Mouse (Mus musculus) right cerebral cortex, adult 18-20 months (tissue): ENCODE data around the gene Ttc28.

Experiments
- DNase-seq: peaks from one replicate; pipeline ENCODE4 v3.0.0; 2022; ENCODE audit warnings: mixed read lengths

Gene Ttc28

GRCm38 (mm10) chr5:111298706-111299105 lies 419.1 kb downstream of the Ttc28 start:
- DNase-seq: no peak

DNA sequence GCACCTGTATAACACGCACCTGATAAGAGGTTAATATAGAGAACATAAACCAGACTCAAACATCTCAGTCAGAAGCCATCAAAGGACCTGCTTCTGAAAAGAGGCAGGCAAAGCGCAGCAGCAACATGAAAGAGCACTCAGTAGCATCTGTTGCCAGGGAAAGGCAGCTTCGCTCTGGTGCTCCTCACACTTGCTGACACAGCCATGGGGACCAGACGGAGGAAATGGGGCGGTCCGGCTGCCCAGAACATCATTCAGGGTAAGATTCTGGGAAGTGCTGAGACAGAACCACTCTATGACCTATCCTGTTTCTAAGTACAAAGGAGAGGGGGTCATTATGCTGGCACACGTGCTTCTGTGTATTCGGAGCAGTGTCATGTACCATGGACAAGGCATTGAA lies 421.2 kb downstream of the Ttc28 start:
- no peak for DNase-seq

- DNase-seq: no peak
Observed at GRCm38 (mm10) chr5:111301736-111302135, 422.1 kb downstream of the Ttc28 start.

- DNase-seq: no peak
Observed at GRCm38 (mm10) chr5:111304730-111305129, 425.1 kb downstream of the Ttc28 start.

- DNase-seq: no peak
Observed at GRCm38 (mm10) chr5:111310185-111310584, 430.6 kb downstream of the Ttc28 start.

- DNase-seq: no peak
Observed at GRCm38 (mm10) chr5:111313833-111314232, 434.2 kb downstream of the Ttc28 start.

DNA sequence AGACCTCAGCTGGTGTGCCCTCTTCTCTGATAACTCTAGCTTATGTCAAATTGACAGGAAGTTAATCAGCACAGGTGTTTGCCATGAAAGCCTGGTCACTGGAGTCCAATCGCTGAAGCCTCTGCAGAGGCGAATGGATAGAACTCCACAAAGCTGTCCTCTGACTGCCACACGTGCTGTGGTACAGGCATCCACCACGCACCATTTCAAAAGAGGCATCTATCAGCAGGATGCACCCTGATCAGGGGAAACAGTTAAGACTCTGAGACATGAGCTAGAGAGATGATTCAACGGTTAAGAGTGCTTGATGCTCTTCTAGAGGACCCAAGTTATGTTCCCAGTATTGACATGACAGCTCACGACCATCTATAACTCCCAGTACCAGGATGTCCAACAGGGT lies 435.5 kb downstream of the Ttc28 start:
- DNase-seq: no peak

DNA sequence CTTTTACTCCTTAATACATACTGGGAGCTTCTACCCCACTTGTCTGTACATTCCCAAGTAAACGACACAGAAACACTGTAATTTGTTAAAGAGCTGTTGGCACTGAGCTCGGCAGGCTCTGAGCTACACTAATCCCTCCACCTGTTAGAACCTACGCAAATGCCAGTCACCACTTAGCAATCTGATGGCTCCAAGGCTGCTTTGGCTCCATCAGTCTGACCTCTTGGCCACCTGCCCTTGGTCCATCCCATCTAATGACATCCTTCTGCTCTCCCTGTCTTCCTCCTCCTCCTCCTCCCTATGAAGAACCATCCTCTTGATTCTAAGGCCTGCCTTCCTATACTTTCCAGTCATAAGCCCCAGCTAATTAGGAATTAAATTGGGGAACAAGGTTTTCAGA lies 437.9 kb downstream of the Ttc28 start:
- DNase-seq: no peak

DNA sequence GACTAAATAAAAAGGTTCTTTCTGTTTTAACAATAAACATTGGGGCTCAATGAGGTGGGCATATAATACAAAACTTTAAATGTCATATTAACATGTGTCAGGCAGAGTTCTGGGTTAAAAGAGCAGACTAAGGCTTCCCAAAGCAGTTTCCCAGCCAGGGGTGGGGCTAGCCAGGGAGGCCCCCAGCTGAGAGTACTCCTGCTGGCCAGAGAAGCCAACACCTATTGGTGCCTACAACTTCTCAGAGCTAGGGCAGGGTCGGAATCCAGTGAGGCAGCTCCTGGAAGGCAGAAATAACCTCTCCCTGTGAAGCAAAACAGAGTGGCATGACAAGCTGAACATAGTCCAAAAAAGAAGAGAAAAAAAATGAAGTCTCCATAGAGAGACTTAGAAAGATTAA lies 439.3 kb downstream of the Ttc28 start:
- no peak for DNase-seq

GRCm38 (mm10) chr5:111325813-111326212 lies 446.2 kb downstream of the Ttc28 start:
- DNase-seq: no peak

- DNase-seq: no peak
Observed at GRCm38 (mm10) chr5:111327420-111327819, 447.8 kb downstream of the Ttc28 start.

DNA sequence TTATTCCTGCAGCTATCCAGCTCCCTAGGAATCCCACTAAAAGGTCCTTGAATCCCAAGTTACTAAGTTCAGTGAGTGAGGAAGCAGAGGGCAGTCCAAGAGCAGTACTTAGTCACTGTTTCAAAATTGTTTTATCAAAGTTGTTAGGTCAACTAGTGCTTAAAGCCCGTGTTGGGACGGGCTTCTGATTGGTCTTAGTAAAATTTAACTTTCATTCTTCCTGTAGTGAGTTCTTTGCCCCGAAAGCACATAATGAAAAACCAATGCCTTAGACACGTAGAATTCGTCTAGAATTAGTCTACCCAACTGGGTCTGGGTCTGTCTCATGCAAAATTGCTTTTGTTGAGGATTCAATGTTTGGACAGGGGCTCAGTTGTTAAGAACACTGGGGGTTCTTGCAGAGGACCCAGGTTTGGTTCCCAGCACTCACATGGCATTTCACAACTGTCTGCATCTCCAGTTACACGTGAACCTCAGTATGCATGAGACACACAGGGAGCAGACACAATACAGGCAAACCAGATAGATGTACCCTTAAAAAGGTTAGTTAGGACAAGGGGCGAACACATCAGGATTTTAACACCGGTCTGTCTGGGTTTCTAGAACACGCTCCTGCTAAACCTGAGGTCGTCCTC lies 450.3 kb downstream of the Ttc28 start:
- no peak for DNase-seq

GRCm38 (mm10) chr5:111330417-111331098 lies 451.0 kb downstream of the Ttc28 start, which contains the start of gene Pitpnb:
Pitpnb (plus strand) TSS chr5:111330763.
- DNase-seq: peak; percentile 99

DNA sequence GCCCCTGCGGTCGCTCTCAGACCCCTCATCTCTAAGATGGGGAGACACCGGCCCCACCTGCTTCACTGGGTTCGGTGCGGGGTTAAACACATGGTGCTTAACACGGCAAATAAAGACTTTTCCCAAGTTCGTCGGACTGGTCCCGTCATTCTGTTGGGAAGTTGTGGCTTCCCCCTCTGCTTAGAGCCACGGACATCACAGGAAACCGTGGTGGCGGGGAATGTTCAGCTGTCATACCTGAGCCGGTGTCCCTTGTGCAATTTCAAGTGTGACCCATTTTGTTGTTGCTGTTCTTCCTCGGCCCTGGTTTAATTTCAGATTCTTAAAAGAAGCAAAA lies 451.5 kb downstream of the Ttc28 start:
- DNase-seq: no peak

DNA sequence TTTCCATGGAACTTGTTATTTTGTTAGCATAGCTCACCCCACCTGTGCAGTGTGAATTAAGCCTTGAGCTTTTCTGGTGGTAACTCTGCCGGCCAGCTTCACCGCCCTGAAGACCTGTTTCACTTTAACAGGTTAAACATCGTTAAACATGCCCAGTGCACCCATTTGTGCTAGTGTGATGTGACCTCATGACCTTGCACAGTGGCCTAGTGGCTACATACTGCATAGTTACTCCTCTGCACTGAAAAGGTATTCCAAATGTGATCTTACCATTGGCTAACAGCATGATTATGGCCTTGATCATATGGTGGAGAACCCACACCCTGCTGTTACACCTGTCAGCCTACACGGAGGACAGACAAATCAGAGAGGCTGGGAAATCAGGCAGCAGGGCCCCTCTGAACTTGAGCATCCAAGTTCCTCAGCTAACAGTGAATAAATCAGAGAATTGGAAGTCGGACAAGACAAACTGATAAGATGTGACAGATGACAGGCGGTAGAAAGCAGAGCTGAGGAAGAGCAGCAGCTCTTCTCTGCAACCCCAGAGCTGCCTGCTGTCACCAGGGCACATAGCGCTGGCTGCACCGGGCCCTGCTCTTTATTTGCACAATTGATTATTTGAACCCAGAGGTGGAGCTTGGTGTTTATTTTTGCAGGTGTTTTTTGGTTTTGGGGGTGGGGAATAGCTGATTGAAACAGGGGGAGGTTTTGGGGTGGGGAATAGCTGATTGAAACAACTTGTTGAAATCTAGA lies 456.5 kb downstream of the Ttc28 start:
- no peak for DNase-seq
